Mouse (Mus musculus) T-helper 2 cell (primary cell): ENCODE data around the gene Dusp6.
"Not testable (repeated sequence)": the region's sequence is repeated elsewhere in the genome, so short reads cannot be mapped to it uniquely, and the experiment has no call there.

Experiments used
- in situ Hi-C: fragments of 300-600 bp; cut with MboI, MseI; formaldehyde crosslinking; loops from one replicate; pipeline ENCODE4 v1.15.1; 2025; ENCODE audit warnings: high pct_unique_total_duplicates

Dusp6 gene

DNA sequence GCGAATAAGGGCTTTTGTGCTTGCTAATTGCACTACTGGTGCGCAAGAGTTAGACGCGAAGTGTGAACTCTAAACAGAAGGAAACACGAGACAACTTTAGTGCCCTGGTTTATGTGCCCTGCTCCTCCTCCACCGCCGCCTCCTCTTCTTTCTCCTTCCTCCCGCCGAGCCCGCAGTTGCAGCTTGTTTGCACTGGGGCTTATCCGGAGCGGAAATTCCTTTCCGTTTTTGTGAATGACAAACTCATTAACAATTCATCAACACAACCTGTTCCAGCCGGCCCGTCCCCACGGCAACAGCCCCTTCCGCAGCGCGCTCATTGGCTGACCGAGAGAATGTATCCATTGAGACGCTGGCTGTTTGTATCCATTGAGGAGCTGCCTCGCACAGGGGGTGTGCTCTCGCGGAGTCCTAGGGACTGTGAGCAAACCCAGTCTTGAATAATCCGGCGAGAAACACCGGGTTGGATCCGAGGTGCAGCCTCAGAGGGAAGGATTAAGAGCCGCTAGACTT lies at the start of gene Dusp6:
Gene Dusp6 (plus strand): TSS at position 365 of the 513 bp plus-strand sequence.
- in situ Hi-C loops = loop anchor here (5.0 kb wide), 1 partner anchor 66 kb away; no protein-coding TSS in a partner anchor

DNA sequence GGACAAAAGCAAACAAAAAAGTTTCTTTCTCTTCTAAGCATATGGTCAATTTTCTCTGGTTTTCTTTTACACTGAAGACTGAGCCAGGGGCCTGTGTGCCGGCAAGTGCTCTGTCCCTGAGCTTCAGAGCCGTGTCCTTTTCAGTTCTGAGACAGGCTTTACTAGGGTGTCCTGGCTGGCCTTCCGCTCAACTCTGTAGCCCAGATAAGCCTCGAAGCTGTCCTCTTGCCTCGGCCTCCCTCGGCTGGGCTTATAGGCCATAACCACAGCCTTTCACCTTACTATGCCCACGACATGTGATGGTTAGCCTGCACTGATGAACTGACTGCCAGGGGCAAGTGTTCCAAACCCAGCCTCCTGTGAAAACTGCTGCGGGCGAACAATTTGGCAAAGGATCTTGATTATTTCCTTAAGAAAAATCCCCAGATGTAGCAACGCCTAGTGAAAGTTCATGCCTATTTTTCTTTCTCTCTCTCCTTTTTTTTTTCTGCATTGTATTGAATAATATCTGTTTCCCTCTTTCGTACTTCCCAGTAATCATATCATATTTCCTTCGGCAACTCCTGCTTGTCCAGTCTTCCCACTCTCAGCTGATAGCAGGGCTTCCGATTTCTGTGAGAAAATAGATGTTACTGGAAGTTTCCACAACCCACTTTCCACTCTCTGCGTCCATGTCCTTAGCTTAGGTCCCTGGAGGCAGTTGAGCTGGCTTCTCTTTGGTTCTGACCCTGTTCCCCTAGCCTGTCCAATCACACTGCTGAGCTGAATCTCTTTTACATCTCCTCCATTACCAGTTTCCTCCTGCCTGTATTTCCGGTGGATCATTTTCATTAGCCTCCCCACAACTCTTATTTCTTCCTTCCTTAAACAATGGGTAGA lies 48.4 kb upstream of the Dusp6 start:
- in situ Hi-C loops = no loop called here

DNA sequence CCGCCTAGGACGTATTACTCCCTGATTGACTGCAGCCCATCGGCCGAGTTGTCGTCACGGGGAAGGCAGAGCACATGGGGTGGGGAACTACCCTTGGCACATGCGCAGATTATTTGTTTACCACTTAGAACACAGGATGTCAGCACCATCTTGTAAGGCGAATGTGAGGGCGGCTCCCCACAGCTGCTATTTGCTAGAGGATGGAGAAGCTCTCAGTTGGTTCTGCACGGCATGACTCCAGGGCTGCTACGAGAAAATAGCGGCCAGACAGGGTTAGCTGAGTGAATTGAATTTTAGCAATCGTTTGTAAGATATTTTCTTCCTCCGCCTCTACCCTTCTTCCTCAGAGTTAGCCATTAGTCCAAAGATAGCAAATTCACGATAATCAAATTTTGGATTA lies 46.5 kb upstream of the Dusp6 start:
- in situ Hi-C loops = not testable (repeated sequence)

- in situ Hi-C loops = no loop called here
Observed at GRCm38 (mm10) chr10:99221540-99221939, 41.5 kb upstream of the Dusp6 start.

DNA sequence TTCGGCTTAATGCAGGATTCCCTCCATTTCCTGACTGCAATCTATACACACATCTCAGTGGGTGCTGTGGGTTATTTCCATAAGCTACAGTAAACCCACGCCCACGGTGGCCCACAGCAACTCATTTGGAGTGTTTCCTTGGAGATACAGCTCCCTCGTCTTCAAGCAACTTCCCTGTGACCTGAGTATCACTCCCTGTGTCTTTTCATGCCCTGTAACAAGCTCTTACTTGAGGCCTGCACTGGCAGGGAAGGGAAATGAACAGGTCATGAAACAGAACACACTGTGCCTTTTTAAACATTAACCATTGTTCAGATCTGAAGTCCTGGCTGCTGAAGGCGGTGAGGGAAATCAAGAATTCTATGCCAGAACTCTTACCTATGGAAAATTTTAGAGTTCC lies 40.3 kb upstream of the Dusp6 start:
- in situ Hi-C loops = no loop called here

DNA sequence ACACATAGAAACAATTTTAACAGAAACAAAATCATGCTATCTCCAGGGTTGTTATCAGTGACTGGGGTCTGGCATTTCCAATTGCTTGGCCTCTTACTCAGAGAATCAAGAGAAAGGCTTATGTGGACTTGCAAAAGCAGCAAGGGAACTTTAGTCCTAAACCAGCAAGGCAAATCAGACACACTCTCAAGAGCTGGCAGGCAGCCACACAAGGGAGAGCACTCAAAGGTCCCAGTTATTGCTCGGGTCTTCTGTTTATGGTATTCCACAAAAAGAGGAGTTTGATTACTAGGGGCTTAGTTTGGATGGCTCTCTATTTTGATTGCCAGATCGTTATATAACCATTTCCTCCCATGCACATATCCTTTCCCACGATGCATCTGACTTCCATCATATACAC lies 38.8 kb upstream of the Dusp6 start:
- in situ Hi-C loops = no loop called here

- in situ Hi-C loops = no loop called here
Observed at GRCm38 (mm10) chr10:99226782-99227181, 36.2 kb upstream of the Dusp6 start.

- in situ Hi-C loops = no loop called here
Observed at GRCm38 (mm10) chr10:99227968-99228864, 34.8 kb upstream of the Dusp6 start.

GRCm38 (mm10) chr10:99229031-99229684 lies 33.9 kb upstream of the Dusp6 start:
- in situ Hi-C loops = no loop called here

GRCm38 (mm10) chr10:99232518-99233227 lies 30.4 kb upstream of the Dusp6 start:
- in situ Hi-C loops = no loop called here

DNA sequence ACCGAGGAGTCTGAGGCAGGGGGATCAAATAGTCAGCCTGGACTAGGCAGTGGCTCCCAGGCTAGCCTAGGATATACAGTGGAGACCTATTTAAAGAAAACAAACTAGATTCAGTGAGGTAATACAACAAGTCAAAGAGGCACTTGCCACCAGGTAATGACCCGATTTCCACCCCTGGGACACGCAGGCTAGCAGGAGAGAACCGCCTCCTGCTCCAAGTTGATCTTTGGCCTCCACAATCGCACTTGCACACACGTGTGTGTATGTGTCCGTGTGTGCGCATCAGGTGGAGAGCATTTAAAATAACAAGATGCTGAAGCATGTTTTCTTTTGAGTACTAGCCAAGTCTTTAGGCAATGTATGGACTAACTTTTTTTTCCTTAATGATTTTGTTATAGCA lies 28.7 kb upstream of the Dusp6 start:
- in situ Hi-C loops = no loop called here

DNA sequence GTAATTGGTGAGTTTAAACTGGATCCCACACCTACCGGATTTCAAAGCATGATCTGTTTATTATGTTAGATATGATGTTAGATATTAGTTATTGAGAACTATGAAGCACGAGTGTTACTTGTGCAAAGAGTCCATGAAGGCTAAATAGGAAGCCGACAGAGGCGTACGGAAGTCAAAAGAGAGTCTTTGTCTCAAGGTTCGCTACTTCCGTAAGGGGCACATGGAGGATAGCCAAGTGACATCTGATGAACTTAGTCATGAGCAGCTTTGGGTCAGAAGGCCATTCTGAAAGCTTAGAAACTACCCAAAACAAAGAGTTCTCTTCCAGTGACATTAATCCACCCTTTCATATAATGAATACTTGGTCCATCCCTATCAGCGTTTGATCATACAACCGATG lies 27.9 kb upstream of the Dusp6 start:
- in situ Hi-C loops = no loop called here

DNA sequence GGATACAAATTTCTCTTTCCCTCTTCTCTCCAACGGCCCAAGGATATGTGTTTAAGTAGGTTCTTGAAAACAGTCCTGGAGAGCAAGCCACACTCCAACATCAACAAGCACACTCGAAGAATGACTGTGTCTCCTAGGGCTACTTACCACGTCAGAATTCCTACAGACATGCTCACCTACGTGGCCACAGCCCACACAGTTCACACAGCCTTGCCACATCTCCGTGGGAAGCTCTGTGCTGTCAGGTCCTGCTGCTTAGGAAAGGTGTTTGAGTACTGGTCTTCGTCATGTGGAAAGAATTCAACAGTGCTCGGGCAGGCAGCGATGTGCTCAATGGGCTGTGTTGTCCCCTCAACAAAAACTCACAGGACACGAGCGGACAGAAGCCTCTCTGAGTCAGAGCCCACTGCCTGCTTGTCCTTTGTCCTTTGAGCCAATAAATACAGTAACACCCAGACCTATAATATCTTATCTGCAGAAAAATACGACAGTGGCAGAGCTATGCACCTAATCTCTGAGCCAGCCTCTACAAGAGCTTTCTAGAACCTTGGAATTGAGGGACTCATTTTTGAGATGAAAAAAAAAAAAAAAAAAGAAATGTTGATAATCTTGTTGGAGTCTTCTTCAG lies 25.7 kb upstream of the Dusp6 start:
- in situ Hi-C loops = no loop called here

DNA sequence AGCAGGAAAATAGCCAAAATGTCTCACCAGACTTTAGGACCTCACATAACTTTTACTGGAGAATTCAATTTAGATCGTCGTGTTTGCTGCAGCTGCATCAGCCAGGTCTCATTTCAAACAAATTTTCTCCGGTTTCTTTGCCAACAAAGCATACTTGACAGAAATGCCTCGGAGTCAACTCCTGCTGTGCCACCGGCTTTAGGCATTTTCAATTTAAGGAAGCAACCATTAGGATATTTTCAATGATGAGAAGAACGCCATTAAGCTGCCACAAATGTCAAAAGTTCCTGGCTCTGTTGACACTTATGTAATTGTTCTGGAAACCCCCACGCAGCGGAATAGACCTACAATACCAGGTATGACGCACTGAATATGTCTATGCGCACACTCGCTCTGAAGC lies 24.5 kb upstream of the Dusp6 start:
- in situ Hi-C loops = no loop called here

DNA sequence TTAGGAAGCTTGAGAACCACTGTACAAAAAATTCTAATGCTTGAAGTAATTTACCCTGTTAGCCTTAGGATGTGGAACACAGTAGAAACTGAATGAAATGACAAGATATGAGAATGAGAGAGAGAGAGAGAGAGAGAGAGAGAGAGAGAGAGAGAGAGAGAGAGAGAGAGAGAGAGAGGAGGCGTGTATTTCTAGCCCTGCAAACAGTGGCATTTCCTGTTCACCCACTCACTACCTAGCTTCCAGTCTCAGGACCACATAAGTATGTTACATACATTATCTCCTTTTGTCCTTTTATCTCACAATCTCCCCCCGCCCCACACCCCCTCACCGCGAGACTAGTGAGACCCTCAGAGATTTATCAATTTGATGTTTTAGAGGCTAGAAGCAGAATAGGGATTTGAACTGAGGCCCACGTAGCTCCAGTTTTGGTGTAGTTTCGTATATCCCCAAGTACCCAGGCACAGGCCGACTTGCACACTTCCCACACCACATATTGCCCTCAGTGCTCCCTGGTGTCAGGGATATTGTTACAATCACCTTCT lies 21.7 kb upstream of the Dusp6 start:
- in situ Hi-C loops = loop anchor here (10.0 kb wide), 1 partner anchor 47 kb away; no protein-coding TSS in a partner anchor

- in situ Hi-C loops = loop anchor here (10.0 kb wide), 1 partner anchor 47 kb away; no protein-coding TSS in a partner anchor
Observed at GRCm38 (mm10) chr10:99241829-99242711, 21.0 kb upstream of the Dusp6 start.

DNA sequence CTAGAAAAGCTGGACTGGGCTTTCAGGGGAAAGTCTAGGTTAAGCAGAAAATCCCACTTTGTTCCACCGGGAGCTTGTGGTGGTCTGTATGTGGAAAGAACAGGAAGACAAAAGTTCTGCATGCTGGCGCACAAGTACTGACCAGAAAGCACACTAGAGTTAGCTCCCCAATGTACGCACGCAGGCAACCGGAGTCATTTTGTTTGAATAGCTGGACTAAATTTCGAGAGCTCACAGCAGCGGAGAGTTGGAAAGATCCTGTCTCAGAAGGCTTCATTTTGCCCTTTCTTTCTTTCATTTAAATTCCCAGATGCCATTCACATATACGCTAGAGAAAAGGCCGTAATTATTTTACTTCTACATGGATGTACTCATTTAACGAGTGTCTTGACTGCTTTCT lies 20.3 kb upstream of the Dusp6 start:
- in situ Hi-C loops = loop anchor here (10.0 kb wide), 1 partner anchor 48 kb away; no protein-coding TSS in a partner anchor

GRCm38 (mm10) chr10:99243907-99244489 lies 19.0 kb upstream of the Dusp6 start:
- in situ Hi-C loops = loop anchor here (10.0 kb wide), 1 partner anchor 49 kb away; no protein-coding TSS in a partner anchor
